Mouse (Mus musculus) urinary bladder, postnatal 36 days (tissue): ENCODE results near the gene Qprt.
A peak's percentile ranks its signal among the peaks of the same experiment; 100 is the strongest.

Experiments
- DNase-seq, 2 experiments: peaks; one replicate each; pipeline ENCODE4 v3.0.0; 2022; ENCODE audit warnings: low spot score in 2 of 2, mixed read lengths in 1 of 2

Qprt gene

DNA sequence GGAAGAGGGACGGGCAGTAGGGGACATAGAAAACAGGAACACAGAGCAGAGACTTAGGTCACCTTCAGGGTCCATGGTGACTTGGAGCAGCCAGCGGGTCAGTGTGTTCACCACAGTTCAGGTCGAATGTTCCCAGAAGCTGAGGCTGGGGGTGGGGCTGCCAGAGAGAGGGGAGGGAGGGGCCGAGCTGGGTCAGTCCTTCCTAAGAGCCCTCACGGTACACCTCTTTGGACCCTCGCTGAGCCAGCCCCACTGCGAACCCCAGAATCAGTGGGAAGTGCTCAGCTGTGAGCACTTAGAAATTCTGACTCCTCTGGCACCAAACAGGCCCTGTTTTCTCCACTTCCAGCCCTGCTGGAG lies at the start of gene Qprt:
TSS of gene Qprt (minus strand) at position 316 of the 360 bp plus-strand sequence.
- no peak for DNase-seq

GRCm38 (mm10) chr7:127166501-127166900 lies 44.5 kb upstream of the Qprt start:
- DNase-seq = no peak

- DNase-seq = no peak
Observed at GRCm38 (mm10) chr7:127165607-127166493, 43.8 kb upstream of the Qprt start.

DNA sequence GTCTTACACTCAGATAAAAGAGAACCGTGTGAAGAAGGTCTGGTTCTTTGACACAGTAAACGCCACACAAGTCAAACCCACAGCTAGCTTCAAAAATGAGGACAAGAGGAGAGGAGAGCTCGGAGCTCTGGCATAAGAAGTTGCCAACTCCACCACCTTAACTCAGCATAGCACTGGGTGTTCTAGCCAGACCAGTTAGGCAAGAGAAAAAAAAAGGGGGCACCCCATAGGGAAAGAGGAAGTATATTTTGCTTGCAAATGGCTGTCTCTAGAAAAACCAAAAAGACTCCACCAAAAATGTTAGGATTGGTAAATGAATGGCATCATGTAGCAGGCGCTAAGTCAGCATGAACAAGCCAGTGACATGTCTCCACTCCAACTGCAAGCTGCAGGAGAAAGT lies 42.0 kb upstream of the Qprt start:
- no peak for DNase-seq

- peak in 1 of 2 experiments; percentile 32 for DNase-seq
Observed at GRCm38 (mm10) chr7:127162546-127162945, 40.5 kb upstream of the Qprt start.

- no peak for DNase-seq
Observed at GRCm38 (mm10) chr7:127157548-127157947, 35.5 kb upstream of the Qprt start.

DNA sequence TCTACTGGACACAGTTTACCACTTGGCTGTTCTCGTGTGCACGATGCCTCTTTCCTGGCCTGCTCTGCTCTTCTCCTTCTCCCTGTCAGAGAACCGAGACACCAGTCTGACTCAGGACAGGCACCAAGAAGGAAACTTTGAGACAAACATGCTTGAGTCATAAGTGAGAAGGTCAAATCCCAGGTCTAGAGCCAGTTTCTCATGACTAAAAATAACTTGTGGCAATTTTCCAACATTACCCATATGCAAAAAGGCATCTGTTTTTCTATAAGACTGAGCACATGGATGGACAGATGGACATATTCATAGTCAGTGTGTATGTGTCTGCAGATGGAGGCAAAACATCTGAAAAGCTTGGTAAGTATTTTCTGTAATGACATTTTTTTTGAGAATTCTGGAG lies 31.5 kb upstream of the Qprt start:
- DNase-seq = no peak

DNA sequence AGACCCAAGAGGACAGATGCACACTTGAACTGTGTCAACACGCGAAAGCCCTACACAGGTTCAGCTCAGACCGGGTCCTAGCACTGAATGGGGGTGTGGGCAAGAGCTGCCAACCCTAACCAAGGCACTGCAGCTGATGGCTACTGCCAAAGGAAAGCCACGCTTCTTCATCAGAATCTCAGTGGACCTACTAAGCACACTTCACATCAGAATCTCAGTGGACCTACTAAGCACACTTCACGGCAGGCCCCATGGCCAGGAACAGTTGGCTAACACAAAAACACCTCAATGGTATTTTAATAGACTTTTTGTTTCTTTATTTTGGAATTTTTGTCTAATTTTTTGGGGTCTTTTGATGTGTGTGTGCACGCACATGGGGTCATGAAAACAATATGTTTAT lies 30.4 kb upstream of the Qprt start:
- no peak for DNase-seq

GRCm38 (mm10) chr7:127147901-127148300 lies 25.9 kb upstream of the Qprt start:
- DNase-seq = no peak

DNA sequence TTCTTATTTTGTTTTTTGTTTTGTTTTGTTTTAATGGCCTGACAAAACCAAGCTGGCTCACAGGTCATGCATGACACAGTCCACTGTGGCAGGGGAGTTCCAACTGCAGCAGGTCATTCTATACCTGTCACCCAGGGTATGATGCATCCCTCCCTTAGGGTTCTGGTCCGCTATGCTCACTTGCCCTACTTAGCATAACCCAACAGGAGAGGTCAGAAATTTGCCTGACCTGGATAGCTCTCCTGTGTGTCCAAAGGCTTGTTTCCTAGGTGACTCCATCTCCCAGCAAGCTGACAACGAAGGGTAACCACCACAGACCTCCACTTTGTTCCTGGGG lies 24.2 kb upstream of the Qprt start:
- DNase-seq = no peak

GRCm38 (mm10) chr7:127145387-127146266 lies 23.6 kb upstream of the Qprt start:
- DNase-seq = no peak

DNA sequence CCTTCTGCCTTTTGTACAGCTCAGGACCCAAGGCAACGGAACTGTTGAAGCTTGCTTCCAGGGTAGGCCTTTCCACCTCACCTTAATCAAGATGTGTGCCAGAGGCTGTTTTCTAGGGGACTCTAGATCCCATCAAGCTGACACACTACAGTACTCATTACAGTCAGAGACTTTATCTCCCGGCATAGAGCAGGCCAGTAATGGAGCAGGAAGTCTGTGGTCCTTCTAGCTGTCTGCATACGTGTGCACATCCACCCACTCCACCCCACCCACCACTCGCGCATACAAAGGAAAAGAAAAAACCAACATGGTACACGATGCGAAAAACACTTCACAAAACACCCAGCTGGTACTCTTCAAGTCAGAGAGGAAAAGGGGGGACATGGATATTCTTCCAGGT lies 22.4 kb upstream of the Qprt start:
- DNase-seq = no peak

GRCm38 (mm10) chr7:127142666-127143065 lies 20.6 kb upstream of the Qprt start:
- DNase-seq = no peak

DNA sequence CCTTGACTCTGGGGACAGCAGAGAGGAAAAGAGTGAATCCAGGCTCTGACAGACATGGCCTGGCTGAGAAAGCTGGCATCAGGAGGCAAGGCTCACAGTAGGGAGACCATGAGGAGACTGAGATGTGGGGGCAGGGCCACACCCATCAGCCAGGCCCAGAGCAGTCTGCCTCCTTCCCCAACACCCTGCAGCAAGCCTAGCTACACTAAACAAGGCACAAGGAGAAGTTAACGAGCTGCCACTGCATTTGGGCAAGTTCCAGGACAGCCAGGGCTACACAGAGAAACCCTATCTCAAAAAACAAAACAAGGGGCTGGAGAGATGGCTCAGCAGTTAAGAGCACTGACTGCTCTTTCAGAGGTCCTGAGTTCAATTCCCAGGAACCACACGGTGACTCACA lies 20.2 kb upstream of the Qprt start:
- DNase-seq = no peak

DNA sequence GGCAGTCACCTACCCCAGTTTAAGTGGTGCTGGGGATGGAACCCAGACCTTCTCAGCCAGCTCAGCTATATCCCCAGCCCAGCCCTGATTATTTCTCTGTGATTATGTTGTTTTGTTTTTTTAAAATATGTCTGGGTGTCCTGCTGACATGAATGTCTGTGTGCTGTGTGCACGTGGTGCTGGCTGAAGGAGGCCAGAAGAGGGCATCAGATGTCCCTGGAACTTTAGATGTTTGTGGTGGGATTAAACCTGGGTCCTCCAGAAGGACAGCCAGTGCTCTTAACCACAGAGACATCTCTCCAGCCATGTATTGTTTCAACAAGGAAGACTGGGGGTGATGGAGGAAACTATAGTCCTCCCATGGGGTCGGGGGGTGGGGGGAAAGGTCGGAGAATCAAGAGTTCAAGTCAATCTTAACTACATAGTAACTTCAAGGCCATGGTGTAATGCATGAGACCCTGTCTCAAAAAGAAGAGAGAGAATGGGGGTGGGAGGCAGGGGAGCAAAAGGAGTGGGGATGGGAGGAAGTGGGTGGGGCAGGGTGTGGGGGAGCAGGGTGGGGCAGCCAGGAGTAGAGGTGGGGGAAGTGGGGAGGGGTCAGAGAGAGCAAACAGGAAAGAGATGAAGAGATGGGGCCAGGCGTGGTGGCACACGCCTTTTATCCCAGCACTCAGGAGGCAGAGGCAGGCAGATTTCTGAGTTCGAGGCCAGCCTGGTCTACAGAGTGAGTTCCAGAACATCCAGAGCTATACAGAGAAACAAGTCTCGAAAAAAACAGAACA lies 18.8 kb upstream of the Qprt start:
- no peak for DNase-seq

GRCm38 (mm10) chr7:127139562-127139961 lies 17.5 kb upstream of the Qprt start:
- no peak for DNase-seq

- DNase-seq = no peak
Observed at GRCm38 (mm10) chr7:127139100-127139499, 17.1 kb upstream of the Qprt start.

DNA sequence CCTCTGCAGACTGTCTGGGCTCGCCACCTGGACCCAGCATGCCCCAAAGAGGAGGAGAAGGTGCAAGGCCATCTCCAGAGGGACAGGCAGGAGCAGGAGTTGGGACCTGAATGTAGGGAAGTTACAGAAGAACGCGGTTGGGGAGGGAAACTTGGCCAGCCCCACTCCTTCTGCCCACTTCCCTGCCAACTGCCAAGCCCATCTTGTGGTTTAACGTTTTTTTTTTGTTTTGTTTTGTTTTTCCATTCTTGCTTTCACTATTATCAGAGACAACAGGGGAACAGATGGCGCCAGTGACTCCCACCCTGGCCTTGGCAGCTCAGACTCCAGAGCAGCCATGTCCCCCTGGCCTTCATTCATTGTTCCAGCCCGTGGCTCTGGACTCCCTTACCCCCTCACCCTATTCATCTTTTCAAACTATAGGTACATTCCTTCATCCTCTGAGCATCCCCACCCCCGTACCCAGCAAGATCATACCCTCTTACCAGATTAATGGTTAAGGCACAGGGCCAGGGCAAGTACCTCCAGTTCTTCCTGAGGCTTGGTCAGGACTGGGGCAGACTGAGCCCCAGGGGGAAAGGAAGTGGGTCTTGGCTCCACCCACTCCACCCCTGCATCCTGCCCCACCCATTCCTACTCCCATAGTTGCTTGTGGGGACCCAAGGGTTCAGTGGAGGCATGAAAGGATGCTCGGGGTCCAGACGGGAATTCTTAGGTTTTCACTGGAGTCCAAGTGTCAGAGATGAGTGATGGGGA lies 15.4 kb upstream of the Qprt start, which contains the start of gene Spn:
TSS of gene Spn (minus strand) at position 562 of the 756 bp plus-strand sequence.
- DNase-seq = no peak

GRCm38 (mm10) chr7:127136181-127137071 lies 14.4 kb upstream of the Qprt start:
- no peak for DNase-seq

- no peak for DNase-seq
Observed at GRCm38 (mm10) chr7:127134821-127135447, 12.9 kb upstream of the Qprt start.
